Mouse (Mus musculus): ENCODE results near the gene Eif5a.

The Eif5a gene

GRCm38 (mm10) chr11:69871822-69872221 is 49.9 kb downstream of the Eif5a start:
- DNase-seq, result no peak

- no peak for DNase-seq
These were observed 51.3 kb downstream of the Eif5a start for GRCm38 (mm10) chr11:69870289-69871069.

GRCm38 (mm10) chr11:69867335-69867734 is 54.4 kb downstream of the Eif5a start:
- DNase-seq, result no peak

Data from thymus, postnatal 4 days (tissue).